Mouse (Mus musculus) myocyte (in vitro differentiated cells): ENCODE results near the gene Hcn2. TPM values are rescaled to one million over a fixed set of nuclear protein-coding genes. Genes with fewer than 3 reads are reported as not detected.

ENCODE experiments used
- H3K27me3 ChIP-seq: one replicate; pipeline ENCODE4 v1.6.1; 2011; ENCODE audit not compliant: control insufficient read depth, insufficient read depth, insufficient read length
- H3K36me3 ChIP-seq: one replicate; pipeline ENCODE4 v1.6.1; 2011; ENCODE audit not compliant: control insufficient read depth, insufficient read depth
- H3K4me2 ChIP-seq: one replicate; pipeline ENCODE4 v1.6.1; 2011; ENCODE audit warnings: low read depth, control low read depth
- H3K4me3 ChIP-seq: one replicate; pipeline ENCODE4 v1.5.1; 2011; ENCODE audit warnings: mild to moderate bottlenecking, control low read depth, moderate library complexity
- H3K79me2 ChIP-seq: one replicate; pipeline ENCODE4 v1.6.1; 2011; ENCODE audit not compliant: control insufficient read depth, insufficient read depth
- H3ac ChIP-seq: one replicate; pipeline ENCODE4 v1.6.1; 2011; ENCODE audit not compliant: control insufficient read depth, insufficient read length
- CEBPB ChIP-seq: IDR thresholded peaks from 2 replicates; pipeline ENCODE4 v1.6.1; 2011; ENCODE audit warnings: mild to moderate bottlenecking, moderate library complexity; ENCODE audit not compliant: poor library complexity, insufficient read depth, severe bottlenecking
- E2F4 ChIP-seq: IDR thresholded peaks from one replicate; pipeline ENCODE4 v1.6.1; 2011; ENCODE audit warnings: mild to moderate bottlenecking, control low read depth, moderate library complexity; ENCODE audit not compliant: insufficient read depth
- MAX ChIP-seq: IDR thresholded peaks from one replicate; pipeline ENCODE4 v1.6.1; 2011; ENCODE audit warnings: low read depth, mild to moderate bottlenecking, control low read depth
- MYOD1 ChIP-seq, 3 experiments: IDR thresholded peaks; one replicate each; pipeline ENCODE4 v1.6.1; 2011; ENCODE audit warnings: control low read depth in 2 of 3, low read depth in 2 of 3, mild to moderate bottlenecking in 2 of 3, moderate library complexity in 1 of 3; ENCODE audit not compliant: insufficient read length in 2 of 3, control insufficient read depth in 1 of 3
- MYOG ChIP-seq, 3 experiments: IDR thresholded peaks; one replicate each; pipeline ENCODE4 v1.6.1; 2011; ENCODE audit warnings: control low read depth in 2 of 3, low read depth in 2 of 3, mild to moderate bottlenecking in 2 of 3; ENCODE audit not compliant: insufficient read length in 2 of 3, control insufficient read depth in 1 of 3, insufficient read depth in 1 of 3
- POLR2A ChIP-seq: IDR thresholded peaks from one replicate; pipeline ENCODE4 v1.6.1; 2011; ENCODE audit warnings: low read depth, mild to moderate bottlenecking, control low read depth, moderate library complexity; ENCODE audit not compliant: insufficient read length
- POLR2AphosphoS2 ChIP-seq: IDR thresholded peaks from one replicate; pipeline ENCODE4 v1.6.1; 2011; ENCODE audit warnings: low read depth, control low read depth; ENCODE audit not compliant: insufficient read length
- REST ChIP-seq: IDR thresholded peaks from one replicate; pipeline ENCODE4 v1.6.1; 2011; ENCODE audit warnings: mild to moderate bottlenecking, control low read depth, moderate library complexity; ENCODE audit not compliant: insufficient read depth, insufficient read length
- SRF ChIP-seq: IDR thresholded peaks from one replicate; pipeline ENCODE4 v1.6.1; 2011; ENCODE audit warnings: low read depth; ENCODE audit not compliant: control insufficient read depth, insufficient read length
- TCF12 ChIP-seq: IDR thresholded peaks from one replicate; pipeline ENCODE4 v1.6.1; 2011; ENCODE audit warnings: mild to moderate bottlenecking, control low read depth; ENCODE audit not compliant: poor library complexity, insufficient read depth, severe bottlenecking
- TCF3 ChIP-seq: IDR thresholded peaks from one replicate; pipeline ENCODE4 v1.6.1; 2011; ENCODE audit warnings: low read depth, control low read depth; ENCODE audit not compliant: insufficient read length
- USF1 ChIP-seq: IDR thresholded peaks from one replicate; pipeline ENCODE4 v1.6.1; 2011; ENCODE audit warnings: low read depth, mild to moderate bottlenecking, control low read depth, moderate library complexity
- polyA plus RNA-seq: library from polyadenylated mRNA; unstranded; fragments of >200 nt; fragmentation: generic; extraction: Trizol; gene quantifications from one replicate; pipeline ENCODE4 v1.2.1, GENCODE M21; 2012; ENCODE audit warnings: missing spikeins

Hcn2 gene
- polyA plus RNA-seq, 1 experiment = 0.35 TPM

GRCm38 (mm10) chr10:79762875-79763274 lies 46.4 kb downstream of the Hcn2 start:
- TF ChIP-seq POLR2AphosphoS2 (no peak), CEBPB (no peak), REST (no peak), MAX (no peak), MYOD1 (IDR thresholded peaks at IDR 0.05; ENCODE audit: control insufficient read depth in 1 of 3, insufficient read length in 2 of 3, low read depth in 2 of 3) (peak in 2 of 3 experiments; percentile 43 to 76), TCF12 (no peak), E2F4 (no peak), USF1 (no peak), MYOG (IDR thresholded peaks at IDR 0.05; ENCODE audit: control insufficient read depth in 1 of 3, insufficient read depth in 1 of 3, insufficient read length in 2 of 3, low read depth in 2 of 3) (peak in 2 of 3 experiments; percentile 25 to 80), POLR2A (peak; percentile 16), TCF3 (peak; percentile 32)
- Histone ChIP-seq H3K4me2 (no peak overlapping the region), H3ac (no peak overlapping the region), H3K36me3 (peaks cover 16% of the 10 kb centered on the region), H3K4me3 (no peak overlapping the region), H3K27me3 (no peaks in the 10 kb centered on the region), H3K79me2 (peaks cover 44% of the 10 kb centered on the region)

GRCm38 (mm10) chr10:79764234-79764633 lies 47.8 kb downstream of the Hcn2 start:
- Histone ChIP-seq H3ac (no peak overlapping the region), H3K4me2 (peak overlapping the region; percentile 90), H3K36me3 (peaks cover 9% of the 10 kb centered on the region), H3K79me2 (peaks cover 44% of the 10 kb centered on the region), H3K27me3 (no peaks in the 10 kb centered on the region), H3K4me3 (no peak overlapping the region)
- no peak for TF ChIP-seq TCF3
- no peak for TF ChIP-seq REST
- TF ChIP-seq USF1 = no peak
- no peak for TF ChIP-seq POLR2AphosphoS2
- no peak for TF ChIP-seq E2F4

GRCm38 (mm10) chr10:79765228-79765745 lies 48.9 kb downstream of the Hcn2 start:
- no peak for TF ChIP-seq SRF
- TF ChIP-seq REST = no peak
- no peak for TF ChIP-seq CEBPB
- no peak for TF ChIP-seq TCF12
- no peak for TF ChIP-seq TCF3
- Histone ChIP-seq H3K4me3 (peak overlapping the region; percentile 65), H3K36me3 (peaks cover 5% of the 10 kb centered on the region), H3ac (no peak overlapping the region), H3K4me2 (peak overlapping the region; percentile 90), H3K79me2 (peaks cover 44% of the 10 kb centered on the region), H3K27me3 (no peaks in the 10 kb centered on the region)

GRCm38 (mm10) chr10:79766001-79766507 lies 49.6 kb downstream of the Hcn2 start:
- no peak for TF ChIP-seq SRF
- no peak for TF ChIP-seq MYOD1 (IDR thresholded peaks at IDR 0.05; ENCODE audit: control insufficient read depth in 1 of 3, insufficient read length in 2 of 3, low read depth in 2 of 3)
- no peak for TF ChIP-seq USF1
- no peak for TF ChIP-seq TCF3
- TF ChIP-seq POLR2AphosphoS2 = no peak
- no peak for TF ChIP-seq E2F4
- no peak for TF ChIP-seq CEBPB
- no peak for TF ChIP-seq MYOG (IDR thresholded peaks at IDR 0.05; ENCODE audit: control insufficient read depth in 1 of 3, insufficient read depth in 1 of 3, insufficient read length in 2 of 3, low read depth in 2 of 3)
- TF ChIP-seq REST = no peak
- TF ChIP-seq POLR2A = no peak
- TF ChIP-seq MAX = no peak
- no peak for TF ChIP-seq TCF12
- Histone ChIP-seq H3K36me3 (peaks cover 1% of the 10 kb centered on the region), H3K27me3 (no peaks in the 10 kb centered on the region), H3K4me2 (peak overlapping the region; percentile 90), H3K4me3 (peak overlapping the region; percentile 65), H3K79me2 (peaks cover 44% of the 10 kb centered on the region), H3ac (peak overlapping the region; percentile 67)

- Histone ChIP-seq H3K27me3 (no peaks in the 10 kb centered on the region), H3K4me3 (peak within 1 kb of the TSS; percentile 65), H3K36me3 (no peaks in the 10 kb centered on the region), H3ac (peak within 1 kb of the TSS; percentile 67), H3K79me2 (peaks cover 44% of the 10 kb centered on the region), H3K4me2 (peak within 1 kb of the TSS; percentile 90)
- TF ChIP-seq MYOD1 (IDR thresholded peaks at IDR 0.05; ENCODE audit: control insufficient read depth in 1 of 3, insufficient read length in 2 of 3, low read depth in 2 of 3) (peak in 1 of 3 experiments; percentile 51), USF1 (no peak), POLR2A (peak; percentile 94), TCF3 (peak; percentile 57), REST (no peak), POLR2AphosphoS2 (peak; percentile 68), TCF12 (no peak), E2F4 (peak; percentile 10), SRF (no peak), MYOG (IDR thresholded peaks at IDR 0.05; ENCODE audit: control insufficient read depth in 1 of 3, insufficient read depth in 1 of 3, insufficient read length in 2 of 3, low read depth in 2 of 3) (peak in 2 of 3 experiments; percentile 46 to 52), MAX (no peak), CEBPB (no peak)
Observed at GRCm38 (mm10) chr10:79766508-79767325, 50.3 kb downstream of the Hcn2 start, which contains the start of gene Rnf126. Gene Rnf126 (minus strand): TSS chr10:79766952.
